Mouse (Mus musculus): ENCODE results near the gene Ofcc1. TPM values are rescaled to one million over a fixed set of nuclear protein-coding genes. Genes with fewer than 3 reads are reported as not detected.

The Ofcc1 gene
- total RNA-seq, 2 experiments from 2014 or later: not detected

DNA sequence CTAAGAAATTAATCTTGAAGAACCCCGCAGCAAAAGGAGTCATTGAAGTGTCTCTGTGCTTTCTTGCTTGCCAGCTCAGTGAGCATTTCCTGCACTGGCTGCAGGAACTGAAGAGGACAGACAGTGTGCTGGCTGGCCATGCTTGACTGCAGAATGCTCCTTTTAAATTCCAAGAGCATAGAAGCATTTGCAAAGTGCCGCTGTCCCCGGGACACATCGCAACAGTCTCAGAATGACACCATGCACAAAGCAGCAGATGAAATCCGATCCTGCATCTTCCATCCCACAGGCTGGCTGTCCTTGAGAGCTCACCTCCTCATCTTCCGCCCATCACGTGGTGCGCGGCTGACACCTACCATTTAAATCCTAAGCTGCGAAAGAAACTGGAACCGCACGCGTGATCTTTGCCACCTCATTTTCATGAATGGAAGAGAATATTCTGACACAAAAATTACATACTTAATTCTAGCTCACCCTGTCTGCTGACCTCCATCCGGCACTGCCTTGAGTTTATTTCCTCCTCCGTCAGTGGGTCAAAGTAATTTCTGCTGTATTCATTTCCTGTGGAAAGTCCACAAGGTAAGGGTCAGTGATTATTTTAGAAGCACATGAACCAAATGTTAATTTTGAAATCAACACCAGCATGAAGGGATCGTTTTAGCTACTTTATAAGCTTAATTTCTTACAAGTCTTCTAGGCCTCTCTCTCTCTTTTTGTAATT, 98.0 kb downstream of the Ofcc1 start:
- intact Hi-C loops (cut with DNase I): no loop called here

GRCm38 (mm10) chr13:40258757-40259156, 102.5 kb downstream of the Ofcc1 start:
- DNase-seq (ENCODE audit: low spot score in 2 of 2): no peak
- intact Hi-C loops (cut with DNase I): no loop called here

More for the DNA sequence above, 98.0 kb downstream of the Ofcc1 start:
- DNase-seq (ENCODE audit: low spot score in 2 of 2): no peak

GRCm38 (mm10) chr13:40243821-40244220, 117.4 kb downstream of the Ofcc1 start:
- intact Hi-C loops (cut with DNase I): no loop called here
- no peak for DNase-seq (ENCODE audit: low spot score in 2 of 2)

GRCm38 (mm10) chr13:40236356-40236755, 124.9 kb downstream of the Ofcc1 start:
- intact Hi-C loops (cut with DNase I): no loop called here
- peak in 1 of 2 experiments; percentile 17 for DNase-seq (ENCODE audit: low spot score in 2 of 2)

GRCm38 (mm10) chr13:40208314-40208713, 152.9 kb downstream of the Ofcc1 start:
- no peak for DNase-seq (ENCODE audit: low spot score in 2 of 2)
- intact Hi-C loops (cut with DNase I): no loop called here

DNA sequence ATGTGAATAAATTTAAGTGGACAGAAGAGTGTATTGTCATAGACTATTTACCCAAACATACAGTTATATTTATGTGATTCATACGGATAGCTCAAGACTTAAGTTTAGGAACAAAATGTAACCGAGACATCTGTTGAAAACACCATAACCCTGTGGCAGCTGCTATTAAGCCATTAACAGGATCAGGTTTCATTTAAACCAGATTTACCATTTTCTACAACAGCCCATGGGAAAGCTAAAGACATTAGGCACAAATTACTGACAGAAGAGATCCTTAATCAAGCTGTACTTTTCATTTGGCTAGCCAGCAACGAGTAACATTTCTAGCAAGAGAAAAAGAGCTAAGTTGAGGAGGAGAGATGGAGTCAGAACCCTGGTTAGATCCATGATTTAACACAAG, 179.5 kb downstream of the Ofcc1 start:
- intact Hi-C loops (cut with DNase I): no loop called here
- no peak for DNase-seq (ENCODE audit: low spot score in 2 of 2)

GRCm38 (mm10) chr13:40171775-40172174, 189.5 kb downstream of the Ofcc1 start:
- intact Hi-C loops (cut with DNase I): no loop called here
- no peak for DNase-seq (ENCODE audit: low spot score in 2 of 2)

- intact Hi-C loops (cut with DNase I): no loop called here
- DNase-seq (ENCODE audit: low spot score in 2 of 2): no peak
Observed at GRCm38 (mm10) chr13:40167871-40168270, 193.4 kb downstream of the Ofcc1 start.

GRCm38 (mm10) chr13:40155466-40155865, 205.8 kb downstream of the Ofcc1 start:
- intact Hi-C loops (cut with DNase I): no loop called here
- no peak for DNase-seq (ENCODE audit: low spot score in 2 of 2)

- DNase-seq (ENCODE audit: low spot score in 2 of 2): no peak
- intact Hi-C loops (cut with DNase I): no loop called here
Observed at GRCm38 (mm10) chr13:40139906-40140305, 221.3 kb downstream of the Ofcc1 start.

- intact Hi-C loops (cut with DNase I): no loop called here
- no peak for DNase-seq (ENCODE audit: low spot score in 2 of 2)
Observed at GRCm38 (mm10) chr13:40136096-40136495, 225.2 kb downstream of the Ofcc1 start.

DNA sequence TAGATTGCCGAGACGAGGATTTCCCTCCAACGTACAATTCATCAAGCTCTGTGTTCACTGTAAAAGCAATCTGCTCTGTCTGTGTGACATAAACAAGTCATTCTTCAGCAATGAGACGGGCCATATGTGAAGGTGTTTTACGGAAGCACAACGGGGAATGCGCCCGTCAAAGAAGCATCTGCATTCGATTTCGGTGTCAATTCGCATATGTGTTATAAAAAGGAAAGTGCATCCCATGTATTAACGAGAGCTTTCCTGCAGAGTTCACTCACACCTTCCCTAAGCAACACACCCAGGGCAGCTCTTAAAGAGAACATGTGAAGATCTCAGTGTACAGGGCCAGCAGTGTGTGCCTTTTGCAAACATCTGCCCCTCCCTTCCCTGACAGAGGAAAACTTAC, 225.6 kb downstream of the Ofcc1 start:
- no peak for DNase-seq (ENCODE audit: low spot score in 2 of 2)
- intact Hi-C loops (cut with DNase I): no loop called here

- intact Hi-C loops (cut with DNase I): no loop called here
- DNase-seq (ENCODE audit: low spot score in 2 of 2): no peak
Observed at GRCm38 (mm10) chr13:40123868-40124267, 237.4 kb downstream of the Ofcc1 start.

GRCm38 (mm10) chr13:40112336-40112735, 248.9 kb downstream of the Ofcc1 start:
- DNase-seq (ENCODE audit: low spot score in 2 of 2): peak in 1 of 2 experiments; percentile 8
- intact Hi-C loops (cut with DNase I): no loop called here

GRCm38 (mm10) chr13:40076236-40076635, 285.0 kb downstream of the Ofcc1 start:
- intact Hi-C loops (cut with DNase I): no loop called here
- no peak for DNase-seq (ENCODE audit: low spot score in 2 of 2)

GRCm38 (mm10) chr13:40074850-40075416, 286.3 kb downstream of the Ofcc1 start:
- peak; percentile 1 to 4 for DNase-seq (ENCODE audit: low spot score in 2 of 2)
- intact Hi-C loops (cut with DNase I): no loop called here

- intact Hi-C loops (cut with DNase I): no loop called here
- no peak for DNase-seq (ENCODE audit: low spot score in 2 of 2)
Observed at GRCm38 (mm10) chr13:40070004-40070403, 291.2 kb downstream of the Ofcc1 start.

DNA sequence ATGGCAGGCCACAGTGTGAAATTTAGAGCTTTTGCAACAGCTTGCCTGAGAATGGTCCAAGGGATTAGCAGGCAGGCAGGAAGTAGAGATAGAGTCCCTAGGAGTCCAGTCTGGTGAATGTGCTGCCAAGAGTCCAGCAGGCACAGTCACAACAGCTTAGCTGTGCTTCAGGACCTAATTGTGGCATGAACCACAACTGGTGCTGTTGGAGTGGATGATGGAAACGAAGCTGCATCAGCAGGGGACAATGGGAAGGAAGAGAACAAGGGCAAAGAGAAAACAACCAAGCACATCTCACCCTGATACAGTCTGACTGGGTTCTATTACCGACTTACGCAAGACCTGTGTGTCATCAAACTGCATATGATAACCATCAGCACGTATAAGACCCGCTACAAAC, 300.0 kb downstream of the Ofcc1 start:
- intact Hi-C loops (cut with DNase I): no loop called here
- no peak for DNase-seq (ENCODE audit: low spot score in 2 of 2)

GRCm38 (mm10) chr13:40037881-40038280, 323.4 kb downstream of the Ofcc1 start:
- DNase-seq (ENCODE audit: low spot score in 2 of 2): peak in 1 of 2 experiments; percentile 5
- intact Hi-C loops (cut with DNase I): no loop called here

DNA sequence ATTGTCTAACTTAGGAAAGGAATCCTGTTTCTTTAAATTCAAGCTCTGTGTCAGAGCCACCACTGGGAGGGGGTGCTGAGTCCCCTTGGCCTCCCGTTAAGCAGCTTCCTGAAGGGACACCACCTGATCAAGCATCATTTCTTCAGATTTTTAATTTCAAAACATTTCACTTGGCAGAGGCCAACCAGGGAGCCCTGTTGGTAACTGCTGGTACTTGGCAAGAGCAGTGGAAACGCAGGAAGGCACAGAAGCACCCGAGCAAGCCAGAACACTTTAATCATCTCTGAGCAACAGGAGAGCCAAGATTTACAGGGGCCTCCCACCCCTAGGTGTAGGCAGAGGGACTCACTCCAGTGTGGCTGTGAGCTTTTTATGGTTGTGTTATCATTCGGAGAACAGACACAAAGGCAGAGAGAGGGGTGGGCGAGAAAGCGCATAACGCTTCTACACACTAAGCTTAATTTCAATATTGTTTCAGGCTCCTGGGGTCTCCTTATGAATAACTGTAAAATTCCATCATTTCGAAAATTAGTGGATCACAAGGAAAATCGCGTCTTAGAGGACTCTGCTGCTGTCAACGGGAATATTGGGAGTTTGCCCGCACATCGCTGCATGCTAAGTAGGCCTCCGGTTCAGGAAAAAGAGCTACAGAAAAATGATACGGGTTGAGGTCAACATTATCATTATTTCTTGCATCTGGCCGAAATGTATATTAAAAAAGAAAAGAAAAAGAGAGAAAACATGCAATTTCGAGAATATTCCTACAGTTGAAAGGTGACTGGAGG, 324.1 kb downstream of the Ofcc1 start:
- peak; percentile 8 to 39 for DNase-seq (ENCODE audit: low spot score in 2 of 2)
- intact Hi-C loops (cut with DNase I): no loop called here

DNA sequence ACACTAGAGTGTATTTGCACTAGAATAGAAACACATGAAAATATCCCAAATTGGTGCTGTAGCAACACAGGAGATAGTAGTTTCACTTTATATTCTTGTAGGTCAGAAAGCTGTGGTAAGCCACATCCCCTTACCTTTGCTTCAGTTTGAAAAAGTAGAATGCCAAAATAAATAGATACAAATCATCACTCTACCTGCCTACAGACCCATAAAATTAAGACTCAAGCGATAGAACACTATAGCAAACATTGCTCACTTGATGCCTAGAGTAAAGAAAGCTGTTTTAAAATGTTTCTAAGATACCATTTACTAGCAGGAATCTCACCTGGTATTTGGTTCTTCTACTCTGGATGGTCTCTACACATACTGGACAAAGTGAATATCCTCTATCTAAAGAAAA, 331.8 kb downstream of the Ofcc1 start:
- DNase-seq (ENCODE audit: low spot score in 2 of 2): no peak
- intact Hi-C loops (cut with DNase I): no loop called here

Measured in left cerebral cortex, postnatal 14 days (tissue).